Mouse (Mus musculus): ENCODE measurements around the gene Xrcc6.

DNA sequence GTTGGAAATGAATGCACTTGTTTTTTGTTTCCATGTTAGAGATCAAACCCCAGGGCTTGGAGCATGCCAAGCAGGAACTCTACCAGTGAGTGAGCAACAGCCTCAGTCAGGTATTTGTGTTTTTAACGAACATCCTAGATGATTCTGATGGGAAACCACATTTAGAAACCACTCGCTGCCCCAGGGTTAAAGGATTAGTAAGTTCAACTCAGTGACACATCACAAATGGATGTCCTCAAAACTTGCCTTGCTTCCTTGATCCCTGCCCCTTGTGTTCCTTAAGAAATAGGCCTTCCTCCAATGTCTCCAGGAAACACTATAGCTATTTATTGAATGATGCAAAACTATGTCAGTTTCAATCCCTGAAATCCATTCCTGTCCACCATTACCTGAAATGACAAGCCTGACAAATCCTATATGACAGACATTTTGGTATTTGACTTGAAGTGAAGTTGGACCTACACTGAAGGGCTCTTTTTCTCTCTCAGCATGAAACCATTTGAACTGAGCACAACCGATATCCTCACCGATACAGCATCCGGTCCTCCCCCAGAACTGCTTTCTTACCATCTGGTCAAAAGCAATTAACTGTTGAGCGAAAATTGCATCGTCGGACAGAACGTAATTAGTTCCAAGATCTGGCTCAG is 27.2 kb downstream of the Xrcc6 start:
- TF ChIP-seq POLR2A (IDR thresholded peaks at IDR 0.05; ENCODE audit: borderline replicate concordance, extremely low read depth, low read depth, low read length), result no peak
- no peak for TF ChIP-seq CTCF (IDR thresholded peaks at IDR 0.05; ENCODE audit: insufficient read depth, low read length)
